Mouse (Mus musculus): ENCODE measurements around the gene Rpl27. TPM values are rescaled to one million over a fixed set of nuclear protein-coding genes. Genes with fewer than 3 reads are reported as not detected.

The Rpl27 gene
- polyA plus RNA-seq (2015; fragmentation: Nextera tagmentation; extraction: Ambion mirVana): 221 and 251 TPM in 2 replicates

DNA sequence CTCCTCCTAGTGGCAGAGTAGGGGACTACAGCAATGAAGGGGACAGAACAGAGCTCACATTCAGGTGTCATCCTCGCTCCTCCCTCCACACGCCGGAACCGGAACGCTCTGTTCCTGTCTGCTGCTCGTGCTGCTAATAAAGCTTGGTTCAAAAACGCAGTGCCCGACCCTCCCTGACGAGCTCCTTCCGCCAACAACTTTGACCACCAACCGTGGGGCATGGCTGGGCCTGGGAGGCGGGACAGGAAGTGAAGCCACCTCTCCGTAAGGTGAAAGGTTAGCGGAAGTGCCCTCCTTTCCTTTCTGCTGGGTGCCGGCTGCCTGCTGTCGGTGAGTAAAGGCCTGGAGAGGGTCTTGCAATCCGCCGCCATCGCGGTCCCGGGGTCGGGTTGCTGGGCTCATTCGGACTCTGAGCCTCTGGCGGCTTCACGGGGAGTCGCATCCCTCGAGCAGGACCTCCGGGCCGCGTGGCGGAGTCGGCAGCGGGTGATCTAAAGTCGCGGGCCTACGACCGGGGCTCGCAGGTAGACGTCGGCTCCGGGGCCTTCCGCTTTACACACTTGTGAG, at the start of gene Rpl27:
TSS of gene Rpl27 (plus strand) at position 172 of the 567 bp plus-strand sequence.
- Histone ChIP-seq H3K36me3 (ENCODE audit: insufficient read depth, low read length) (peaks cover 14% of the 10 kb centered on the region; the same call in 1 of the 2 replicates), H3K9ac (replicated peaks; ENCODE audit: low read depth) (peak within 1 kb of the TSS; percentile 99), H3K4me3 (ENCODE audit: low read depth, low read length) (peak within 1 kb of the TSS; percentile 75), H3K27ac (ENCODE audit: low read length) (peak within 1 kb of the TSS; percentile 95), H3K4me1 (ENCODE audit: insufficient read depth, low read depth, low read length) (no peaks in the 10 kb centered on the region; the same call in 1 of the 2 replicates), H3K4me2 (replicated peaks; ENCODE audit: low read depth, low read length) (peak within 1 kb of the TSS; percentile 66), H3K27me3 (replicated peaks; ENCODE audit: insufficient read depth, low read length) (no peaks in the 10 kb centered on the region), H3K9me3 (ENCODE audit: low read length) (no peaks in the 10 kb centered on the region)
- ATAC-seq (peak; percentile 99), DNase-seq (ENCODE audit: low spot score) (peak; percentile 100)
- TF ChIP-seq CTCF (IDR thresholded peaks at IDR 0.05) (peak; percentile 88), EP300 (IDR thresholded peaks at IDR 0.05) (peak; percentile 95)
- under 1% methylated on average over 42 of the region's 42 CpGs for WGBS

DNA sequence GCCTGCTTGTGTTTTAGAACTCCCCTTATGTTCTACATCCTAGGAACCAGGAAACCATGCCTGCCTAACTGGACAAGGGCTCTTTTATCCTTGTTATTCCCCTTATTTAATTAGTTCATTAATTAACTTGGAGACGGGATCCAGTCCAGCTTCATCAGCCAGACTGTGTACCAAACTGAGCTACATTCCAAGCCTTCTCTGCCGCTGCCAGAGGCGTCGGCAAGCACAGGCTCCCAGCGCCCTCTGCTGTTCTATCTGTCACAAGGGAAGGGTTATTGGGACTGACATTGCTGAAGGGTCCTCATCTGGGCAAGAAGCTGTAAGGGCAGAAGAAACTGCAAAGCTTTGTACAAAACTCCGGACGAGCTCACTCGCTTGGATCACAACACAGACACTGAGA, 47.0 kb upstream of the Rpl27 start:
- Histone ChIP-seq H3K27me3 (replicated peaks; ENCODE audit: insufficient read depth, low read length) (no peaks in the 10 kb centered on the region), H3K4me1 (ENCODE audit: insufficient read depth, low read depth, low read length) (no peaks in the 10 kb centered on the region), H3K9ac (replicated peaks; ENCODE audit: low read depth) (no peak overlapping the region), H3K4me3 (ENCODE audit: low read depth, low read length) (no peak overlapping the region), H3K36me3 (ENCODE audit: insufficient read depth, low read length) (no peaks in the 10 kb centered on the region), H3K9me3 (ENCODE audit: low read length) (no peaks in the 10 kb centered on the region), H3K4me2 (replicated peaks; ENCODE audit: low read depth, low read length) (no peak overlapping the region), H3K27ac (ENCODE audit: low read length) (no peak overlapping the region)
- ATAC-seq (peak; percentile 52), DNase-seq (ENCODE audit: low spot score) (peak; percentile 87)
- 2% methylated on average over 8 of the region's 8 CpGs for WGBS
- TF ChIP-seq CTCF (IDR thresholded peaks at IDR 0.05) (peak; percentile 96), EP300 (IDR thresholded peaks at IDR 0.05) (no peak)

- 81% methylated on average over 2 of the region's 2 CpGs for WGBS
- no peak for DNase-seq (ENCODE audit: low spot score)
Observed at GRCm38 (mm10) chr11:101415306-101415705, 26.8 kb upstream of the Rpl27 start.

DNA sequence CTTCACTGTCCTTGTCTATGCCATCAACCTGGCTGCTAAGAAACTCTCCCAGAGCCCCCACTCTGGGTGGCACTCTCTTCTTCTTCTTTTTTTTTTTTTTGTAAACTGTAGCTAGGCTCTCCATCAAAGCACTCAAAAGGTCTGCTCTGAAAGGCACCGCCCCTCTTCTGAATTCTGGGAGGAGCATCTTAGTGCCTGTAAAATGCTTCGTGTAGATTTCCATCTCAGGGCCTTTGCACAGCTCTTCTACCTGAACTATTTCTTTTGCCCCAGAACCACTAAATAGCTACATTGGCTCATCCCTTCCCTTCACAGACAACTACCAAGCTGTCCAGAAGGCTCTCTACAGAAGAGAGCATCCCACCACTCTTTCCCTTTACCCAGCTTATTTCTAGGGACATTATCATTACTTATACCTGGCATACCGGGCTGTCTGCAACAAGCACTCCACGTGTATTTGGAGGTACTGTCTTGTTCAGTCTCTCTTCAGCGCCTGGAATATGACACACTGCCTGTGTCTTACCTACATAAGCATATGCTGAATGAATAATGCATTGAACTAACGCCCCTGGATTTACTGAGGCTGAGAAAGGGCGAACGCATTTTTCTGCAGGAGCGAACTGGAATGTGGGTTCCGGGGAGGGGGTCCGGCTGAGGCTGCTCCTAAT, 25.5 kb upstream of the Rpl27 start:
- 4% methylated on average over 11 of the region's 11 CpGs for WGBS
- H3K4me3 ChIP-seq (ENCODE audit: low read depth, low read length): peak overlapping the region; percentile 81
- no peak for DNase-seq (ENCODE audit: low spot score)

More at GRCm38 (mm10) chr11:101415306-101415705, 26.8 kb upstream of the Rpl27 start:
- no peak overlapping the region for H3K9ac ChIP-seq (replicated peaks; ENCODE audit: low read depth)
- no peaks in the 10 kb centered on the region for H3K27me3 ChIP-seq (replicated peaks; ENCODE audit: insufficient read depth, low read length)
- no peak overlapping the region for H3K27ac ChIP-seq (ENCODE audit: low read length)
- H3K9me3 ChIP-seq (ENCODE audit: low read length): no peaks in the 10 kb centered on the region
- TF ChIP-seq EP300 (IDR thresholded peaks at IDR 0.05) (no peak), CTCF (IDR thresholded peaks at IDR 0.05) (peak; percentile 9; the same call in 1 of the 2 replicates)
- peaks cover 3% of the 10 kb centered on the region; the same call in 1 of the 2 replicates for H3K36me3 ChIP-seq (ENCODE audit: insufficient read depth, low read length)
- peaks cover 5% of the 10 kb centered on the region for H3K4me1 ChIP-seq (ENCODE audit: insufficient read depth, low read depth, low read length)
- H3K4me3 ChIP-seq (ENCODE audit: low read depth, low read length): no peak overlapping the region
- no peak overlapping the region for H3K4me2 ChIP-seq (replicated peaks; ENCODE audit: low read depth, low read length)
- ATAC-seq: no peak

DNA sequence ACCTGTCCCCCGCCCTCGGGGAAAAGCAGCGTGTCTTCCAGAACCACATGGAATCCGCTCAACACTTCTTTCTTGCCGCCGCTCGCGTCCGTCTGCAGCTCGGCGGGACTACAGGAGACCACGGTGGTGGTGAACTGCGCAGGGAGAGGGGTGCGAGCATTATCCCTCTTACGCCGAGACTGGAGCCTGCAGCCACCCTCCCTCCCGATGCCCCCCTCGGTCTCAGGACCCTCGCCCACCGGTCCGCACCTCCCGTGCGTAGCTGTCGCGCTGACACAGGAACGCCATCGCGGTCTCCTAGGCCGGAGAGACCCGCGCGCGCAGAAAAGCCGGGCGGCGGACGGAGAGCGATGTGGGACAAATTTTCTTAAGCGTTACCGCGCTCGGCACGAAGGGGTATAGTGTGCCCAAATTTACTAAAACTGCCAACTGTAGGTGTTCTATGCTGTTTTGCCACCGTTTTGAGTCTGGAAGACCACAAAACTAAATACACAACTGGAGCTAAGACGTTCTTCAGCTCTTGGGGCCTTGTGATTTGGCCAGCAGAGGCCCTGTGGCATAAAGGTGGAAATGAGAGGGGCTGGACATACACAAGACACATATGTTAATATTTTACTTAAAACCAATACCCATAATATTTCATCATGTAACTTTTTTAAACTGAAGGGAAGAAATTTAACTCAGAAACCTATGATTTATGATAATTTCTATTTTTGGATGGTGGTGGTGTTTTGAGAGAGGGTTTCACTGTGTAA, 24.8 kb upstream of the Rpl27 start, which contains the start of gene Aarsd1:
TSS of gene Aarsd1 (minus strand) at position 515 of the 755 bp plus-strand sequence.
- H3K4me1 ChIP-seq (ENCODE audit: insufficient read depth, low read depth, low read length): peaks cover 5% of the 10 kb centered on the region
- H3K36me3 ChIP-seq (ENCODE audit: insufficient read depth, low read length): no peaks in the 10 kb centered on the region; the same call in 1 of the 2 replicates
- WGBS: under 1% methylated on average over 45 of the region's 45 CpGs
- no peak for TF ChIP-seq EP300 (IDR thresholded peaks at IDR 0.05)
- TF ChIP-seq CTCF (IDR thresholded peaks at IDR 0.05): no peak; the same call in 1 of the 2 replicates
- H3K27me3 ChIP-seq (replicated peaks; ENCODE audit: insufficient read depth, low read length): no peaks in the 10 kb centered on the region
- DNase-seq (ENCODE audit: low spot score): peak; percentile 83
- peak within 1 kb of the TSS; percentile 81 for H3K4me3 ChIP-seq (ENCODE audit: low read depth, low read length)
- peak within 1 kb of the TSS; percentile 62; the same call in 1 of the 2 replicates for H3K27ac ChIP-seq (ENCODE audit: low read length)
- H3K4me2 ChIP-seq (replicated peaks; ENCODE audit: low read depth, low read length): peak within 1 kb of the TSS; percentile 83
- peak; percentile 88 for ATAC-seq
- peak within 1 kb of the TSS; percentile 79 for H3K9ac ChIP-seq (replicated peaks; ENCODE audit: low read depth)
- H3K9me3 ChIP-seq (ENCODE audit: low read length): no peaks in the 10 kb centered on the region

More for the DNA sequence above, 25.5 kb upstream of the Rpl27 start:
- ATAC-seq: no peak
- no peaks in the 10 kb centered on the region for H3K27me3 ChIP-seq (replicated peaks; ENCODE audit: insufficient read depth, low read length)
- H3K9ac ChIP-seq (replicated peaks; ENCODE audit: low read depth): peak overlapping the region; percentile 79
- H3K36me3 ChIP-seq (ENCODE audit: insufficient read depth, low read length): peaks cover 2% of the 10 kb centered on the region; the same call in 1 of the 2 replicates
- peak overlapping the region; percentile 62; the same call in 1 of the 2 replicates for H3K27ac ChIP-seq (ENCODE audit: low read length)
- peaks cover 5% of the 10 kb centered on the region for H3K4me1 ChIP-seq (ENCODE audit: insufficient read depth, low read depth, low read length)
- no peaks in the 10 kb centered on the region for H3K9me3 ChIP-seq (ENCODE audit: low read length)
- TF ChIP-seq CTCF (IDR thresholded peaks at IDR 0.05): no peak
- TF ChIP-seq EP300 (IDR thresholded peaks at IDR 0.05): no peak
- H3K4me2 ChIP-seq (replicated peaks; ENCODE audit: low read depth, low read length): peak overlapping the region; percentile 83

GRCm38 (mm10) chr11:101418991-101419390, 23.1 kb upstream of the Rpl27 start:
- Histone ChIP-seq H3K4me3 (ENCODE audit: low read depth, low read length) (no peak overlapping the region), H3K4me2 (replicated peaks; ENCODE audit: low read depth, low read length) (no peak overlapping the region), H3K9ac (replicated peaks; ENCODE audit: low read depth) (no peak overlapping the region), H3K36me3 (ENCODE audit: insufficient read depth, low read length) (no peaks in the 10 kb centered on the region), H3K4me1 (ENCODE audit: insufficient read depth, low read depth, low read length) (peaks cover 6% of the 10 kb centered on the region), H3K27ac (ENCODE audit: low read length) (no peak overlapping the region), H3K9me3 (ENCODE audit: low read length) (no peaks in the 10 kb centered on the region), H3K27me3 (replicated peaks; ENCODE audit: insufficient read depth, low read length) (no peaks in the 10 kb centered on the region)
- WGBS: 60% methylated on average over 6 of the region's 6 CpGs
- no peak for ATAC-seq
- TF ChIP-seq CTCF (IDR thresholded peaks at IDR 0.05): no peak
- no peak for TF ChIP-seq EP300 (IDR thresholded peaks at IDR 0.05)
- no peak for DNase-seq (ENCODE audit: low spot score)

Measured in lung, postnatal 0 days (tissue).